Mouse (Mus musculus): Measurements from ENCODE around the gene Ispd.

Gene Ispd

DNA sequence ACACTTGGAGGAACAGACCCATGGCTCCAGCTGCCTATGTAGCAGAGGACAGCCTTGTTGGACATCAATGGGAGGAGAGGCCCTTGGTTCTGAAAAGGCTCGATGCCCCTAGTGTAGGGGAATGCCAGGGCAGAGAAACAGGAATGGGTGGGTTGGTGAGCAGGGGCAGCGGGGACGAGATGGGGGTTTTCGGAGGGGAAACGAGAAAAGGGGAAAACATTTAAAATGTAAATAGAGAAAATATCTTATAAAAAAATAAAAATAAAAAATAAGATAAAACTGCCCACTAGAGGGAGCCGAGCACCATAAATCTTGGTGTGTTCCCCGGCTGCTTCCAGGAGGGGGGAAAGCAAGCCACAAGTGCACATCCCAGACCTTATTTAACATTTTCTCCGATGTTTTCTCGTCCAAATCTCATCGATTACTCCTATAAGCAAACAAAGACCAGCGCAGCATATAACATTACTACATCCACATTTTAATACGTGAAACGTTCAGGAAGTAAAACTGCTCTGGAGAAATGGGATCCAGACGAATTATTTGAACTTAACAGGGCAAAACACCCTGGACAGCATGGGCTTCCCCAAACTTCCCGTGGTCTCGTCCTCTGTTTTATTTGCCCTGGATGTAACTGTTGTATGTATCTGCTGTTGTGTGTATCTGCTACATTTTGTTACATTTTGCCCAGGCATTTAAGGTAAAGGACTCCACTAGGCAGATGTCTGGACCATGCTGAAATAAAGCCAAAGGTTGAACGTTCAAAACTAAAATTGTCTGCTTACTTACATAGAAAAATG lies 332.8 kb downstream of the Ispd start:
- peak; percentile 35 for DNase-seq (ENCODE audit: low spot score)

DNA sequence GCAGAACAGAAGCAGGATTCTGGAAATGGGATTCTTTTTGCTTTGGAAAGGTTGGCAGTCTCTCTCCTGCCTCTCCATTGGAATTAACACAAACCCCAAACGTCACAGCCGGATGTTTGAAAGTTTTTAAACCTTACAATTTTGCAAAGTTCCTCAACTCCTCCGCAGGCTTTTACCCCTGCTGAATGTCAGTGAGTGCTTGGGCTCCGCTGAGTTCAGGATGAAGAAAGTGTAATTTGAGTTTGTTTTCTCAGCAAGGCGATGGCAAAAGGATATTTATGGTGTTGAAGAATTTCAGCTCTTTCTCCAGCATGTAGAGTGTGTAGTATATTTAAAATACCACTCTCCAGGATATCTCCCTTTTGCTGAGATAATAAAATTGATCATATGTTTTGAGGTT lies 336.3 kb downstream of the Ispd start:
- DNase-seq (ENCODE audit: low spot score): no peak

DNA sequence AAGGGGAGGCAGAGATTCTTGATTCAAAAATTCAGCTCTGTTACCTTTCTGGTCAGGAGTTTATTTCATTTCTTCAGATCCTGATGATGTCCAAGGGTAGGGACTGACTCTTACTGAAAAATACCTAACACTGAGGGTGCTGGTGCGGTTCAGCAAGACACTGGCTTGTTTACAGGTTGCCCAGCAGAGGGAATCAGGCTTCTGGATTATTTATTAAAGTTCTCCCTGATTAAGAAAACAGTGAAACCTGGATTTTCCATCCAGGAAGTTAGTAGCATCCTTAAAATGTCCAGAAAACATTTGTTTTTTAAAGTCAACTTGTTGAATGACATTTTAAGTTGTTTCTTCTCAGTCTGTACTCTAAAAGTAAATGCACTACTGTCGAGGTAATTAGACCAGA lies 337.2 kb downstream of the Ispd start:
- no peak for DNase-seq (ENCODE audit: low spot score)

DNA sequence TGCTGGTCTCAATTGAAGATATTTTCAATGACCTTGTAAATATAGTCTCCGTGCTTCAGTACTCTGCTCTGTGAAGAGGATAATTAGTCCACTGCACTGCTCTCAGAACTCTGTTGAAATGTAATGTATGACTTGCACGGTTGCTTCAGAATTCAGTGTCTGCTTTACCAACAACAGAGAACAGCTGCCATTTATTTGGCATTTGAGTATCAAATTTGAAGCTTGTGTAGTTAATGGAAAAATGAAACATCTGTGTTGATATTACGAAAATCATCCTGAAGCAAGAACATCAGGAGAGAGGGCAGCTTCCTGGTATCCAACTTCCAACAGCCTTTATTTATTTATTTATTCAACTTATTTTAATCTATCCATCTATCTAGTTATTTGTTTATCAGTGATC lies 337.8 kb downstream of the Ispd start:
- peak; percentile 21 for DNase-seq (ENCODE audit: low spot score)

DNA sequence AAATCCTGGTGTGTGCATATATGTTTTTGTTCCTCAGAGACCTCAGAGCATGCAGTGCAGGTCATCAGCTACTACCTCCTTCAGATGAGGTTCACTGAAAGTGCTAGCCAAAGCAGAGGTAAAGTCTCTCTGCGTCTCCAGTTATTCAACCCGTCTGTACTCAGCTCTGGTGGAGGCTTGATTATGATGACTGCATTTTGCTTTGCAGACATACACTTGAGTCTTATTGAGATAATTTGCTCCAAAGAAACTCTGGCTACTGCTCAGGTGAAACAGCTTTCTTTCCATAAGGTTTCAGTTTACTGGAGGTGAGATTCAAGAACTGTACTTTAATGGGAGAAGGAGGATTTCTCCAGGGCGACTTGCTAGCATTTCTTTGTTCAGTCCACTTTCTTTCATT lies 339.5 kb downstream of the Ispd start:
- DNase-seq (ENCODE audit: low spot score): no peak

DNA sequence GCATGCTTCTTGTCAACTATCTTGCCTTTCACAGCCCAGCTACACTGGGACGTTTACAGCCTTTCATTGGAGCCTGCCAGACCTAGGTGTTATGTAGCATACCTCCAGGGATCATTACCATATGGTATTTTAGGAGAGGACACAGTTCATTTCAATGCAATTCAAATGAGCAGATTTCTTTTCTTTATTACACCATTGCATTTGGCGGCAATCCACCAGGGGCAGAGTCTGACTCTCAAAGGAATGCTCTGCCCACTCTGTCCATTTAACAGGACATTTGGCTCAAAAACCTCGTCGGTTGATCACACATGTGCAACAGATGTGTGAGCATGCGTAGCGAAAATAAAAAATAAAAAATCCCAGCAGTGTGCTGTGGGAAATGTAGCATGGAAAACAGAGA lies 340.0 kb downstream of the Ispd start:
- DNase-seq (ENCODE audit: low spot score): no peak

DNA sequence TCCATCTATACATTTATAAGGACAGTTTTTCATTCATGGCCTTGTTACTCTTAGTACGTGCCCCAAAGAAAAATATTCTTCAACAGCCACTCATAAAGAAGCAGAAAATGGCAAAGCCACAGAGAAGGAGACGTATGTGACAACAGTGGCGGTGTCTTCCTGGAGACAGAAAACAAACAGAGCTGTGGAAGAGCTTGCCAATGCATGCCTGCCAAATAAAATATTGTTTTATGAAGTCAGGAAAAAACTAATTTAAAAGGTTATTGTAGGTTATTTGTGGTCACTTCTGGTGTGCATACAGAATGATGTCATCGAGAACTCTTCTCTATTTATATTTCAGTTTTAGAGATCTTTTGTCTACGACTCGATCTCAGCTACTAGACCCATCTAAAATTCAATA lies 341.5 kb downstream of the Ispd start:
- peak; percentile 22 for DNase-seq (ENCODE audit: low spot score)

DNA sequence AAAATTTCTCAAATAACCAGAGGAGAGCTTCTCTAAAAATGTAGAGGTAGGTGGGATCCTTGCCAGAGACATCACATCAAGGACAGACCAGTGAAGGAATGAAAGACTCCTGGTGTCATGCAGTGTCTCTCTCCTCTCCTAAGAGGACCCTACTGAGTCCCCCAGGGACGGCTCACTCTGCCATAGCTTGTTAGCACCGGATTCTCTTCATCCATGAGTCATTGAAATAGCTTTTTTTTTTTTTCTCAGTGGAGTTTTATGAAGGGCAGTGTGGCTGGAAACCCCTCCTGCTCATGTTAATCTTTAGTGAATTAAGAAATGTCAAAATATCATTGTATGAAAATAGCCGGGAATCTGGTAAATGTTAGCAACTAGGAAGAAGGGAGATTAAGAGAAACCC lies 342.1 kb downstream of the Ispd start:
- no peak for DNase-seq (ENCODE audit: low spot score)

DNA sequence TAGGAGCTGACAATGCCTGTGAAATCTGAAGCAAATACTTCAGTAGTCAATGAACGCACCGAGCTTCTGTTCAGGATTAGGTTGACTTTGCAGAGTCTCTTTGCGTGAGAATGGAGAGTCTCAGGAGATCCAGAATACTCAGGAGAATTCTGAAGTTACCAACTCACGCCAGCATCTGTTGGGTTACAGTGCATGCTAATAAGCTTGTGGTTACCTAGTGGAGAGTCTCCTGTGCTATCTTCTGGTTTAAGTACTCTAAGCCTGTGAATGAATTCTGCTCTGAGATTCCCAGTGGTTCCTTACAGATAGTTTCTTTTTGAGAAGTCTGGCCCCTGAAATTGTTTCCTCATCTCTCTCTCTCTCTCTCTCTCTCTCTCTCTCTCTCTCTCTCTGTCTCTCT lies 343.0 kb downstream of the Ispd start:
- DNase-seq (ENCODE audit: low spot score): no peak

DNA sequence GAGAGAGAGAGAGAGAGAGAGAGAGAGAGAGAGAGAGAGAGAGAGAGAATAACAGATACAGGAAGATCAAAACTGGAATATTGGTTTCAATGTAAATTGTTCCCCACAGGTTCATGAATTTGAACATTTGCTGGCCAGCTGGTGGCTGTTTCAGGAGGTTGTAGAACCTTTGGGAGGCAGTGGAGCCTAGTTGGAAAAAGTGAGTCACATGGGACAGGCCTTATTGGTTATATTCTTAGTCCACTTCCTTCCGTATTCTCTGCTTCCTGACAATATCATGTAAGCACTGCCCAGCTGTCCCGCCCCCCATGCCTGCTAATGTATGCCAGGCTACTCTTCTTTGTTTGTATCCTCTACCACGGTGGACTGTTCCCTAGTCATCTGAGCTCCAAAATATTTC lies 344.0 kb downstream of the Ispd start:
- DNase-seq (ENCODE audit: low spot score): no peak

DNA sequence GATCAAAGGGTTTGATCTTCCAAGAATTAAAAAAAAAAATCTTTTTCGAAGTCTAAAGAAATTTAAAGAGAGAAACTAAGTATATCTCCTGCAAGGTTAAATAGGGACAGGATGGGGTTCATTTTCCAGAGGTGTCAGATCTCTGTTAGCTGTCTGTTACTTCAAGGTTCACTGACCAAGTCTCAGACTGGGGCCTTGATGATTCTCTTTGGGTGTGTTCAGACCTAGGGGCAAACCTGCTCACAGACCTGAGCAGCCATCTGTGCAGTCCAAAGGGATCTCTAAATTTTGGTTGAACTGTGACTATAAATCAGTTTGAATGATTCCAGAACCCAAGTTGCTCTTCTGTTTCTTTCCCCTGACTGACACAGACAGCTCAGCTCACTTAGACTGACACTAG lies 344.8 kb downstream of the Ispd start:
- no peak for DNase-seq (ENCODE audit: low spot score)

DNA sequence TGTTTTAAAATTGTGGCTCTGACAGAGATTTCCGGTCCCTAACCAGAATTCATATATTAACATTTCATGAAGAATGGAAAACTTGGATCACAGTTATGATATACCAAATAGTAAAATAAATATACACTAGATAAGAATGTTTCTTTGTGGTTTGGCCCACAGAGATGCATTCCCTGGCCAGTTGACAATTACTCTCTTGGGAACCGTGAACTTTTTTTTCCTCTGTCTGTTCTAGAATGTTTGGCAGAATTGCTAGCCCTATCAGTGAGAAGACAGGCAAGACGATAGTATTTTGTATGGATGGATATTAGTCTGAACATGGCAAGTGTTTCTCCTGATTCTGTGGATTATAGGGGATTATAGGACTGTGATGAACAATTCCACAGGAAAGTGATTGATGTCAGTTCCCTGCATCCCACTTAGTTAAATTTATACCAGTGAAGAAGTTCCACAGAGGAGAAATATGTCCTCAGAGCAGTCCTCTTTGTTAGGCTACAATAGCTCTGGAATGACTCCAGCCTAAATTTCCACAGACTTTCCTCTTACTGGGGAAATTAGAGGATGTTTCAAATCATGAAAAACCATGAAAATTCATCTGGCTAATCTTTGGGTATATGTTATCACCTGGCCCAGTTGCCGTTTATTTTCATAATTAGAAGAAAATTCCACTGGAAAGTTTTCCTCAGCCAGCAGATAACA lies 352.6 kb downstream of the Ispd start:
- DNase-seq (ENCODE audit: low spot score): no peak
